Mouse (Mus musculus): Measurements from ENCODE around the gene Alpk3. TPM values are rescaled to one million over a fixed set of nuclear protein-coding genes. Genes with fewer than 3 reads are reported as not detected.

Alpk3 gene
- 0.22 TPM in 1 of 2 replicates, not detected in the other for polyA plus RNA-seq (2015; fragmentation: Nextera tagmentation; extraction: Ambion mirVana)

DNA sequence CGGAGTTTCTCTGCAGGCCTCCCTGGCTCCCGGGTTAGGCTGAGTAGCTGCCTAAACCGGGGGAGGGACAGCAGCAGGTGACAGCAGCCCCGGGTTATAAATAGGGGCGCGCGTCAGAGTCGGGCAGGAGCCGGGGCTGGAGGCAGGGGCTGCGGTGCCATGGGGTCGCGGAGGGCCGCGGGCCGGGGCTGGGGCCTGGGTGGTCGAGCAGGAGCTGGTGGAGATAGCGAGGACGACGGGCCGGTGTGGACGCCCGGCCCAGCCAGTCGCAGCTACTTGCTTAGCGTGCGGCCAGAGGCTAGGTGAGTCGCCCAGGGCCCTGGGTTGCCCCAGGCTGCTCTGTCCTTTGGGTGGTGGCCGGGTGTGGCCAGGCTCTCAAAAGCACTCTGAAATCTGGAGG, at the start of gene Alpk3:
TSS of gene Alpk3 (plus strand) at position 130 of the 400 bp plus-strand sequence.

DNA sequence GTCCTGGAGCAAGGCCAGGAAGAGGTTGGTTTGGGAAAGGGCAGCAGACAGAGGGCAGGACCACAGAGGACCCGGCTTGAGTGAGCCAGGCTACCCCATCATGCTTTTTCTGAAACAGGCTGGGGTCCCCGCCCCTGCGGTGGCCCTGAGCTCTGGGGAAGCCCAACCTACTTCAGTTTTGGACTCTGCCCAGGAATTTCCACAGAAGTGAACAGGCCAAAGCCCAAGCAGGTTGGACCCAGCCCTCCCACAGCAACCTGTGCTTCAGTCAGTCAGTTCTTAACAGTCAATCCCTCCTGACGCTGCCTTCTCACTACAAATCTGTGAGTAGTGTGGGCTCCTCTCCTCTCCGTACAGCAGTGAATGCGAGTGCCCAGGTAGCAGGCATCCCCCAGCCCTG, 57.2 kb downstream of the Alpk3 start, which contains the start of gene Slc28a1:
TSS of gene Slc28a1 (plus strand) at position 245 of the 400 bp plus-strand sequence.

Other genes with a start within 250 kb of the Alpk3 start
- gene Iqgap1, start 231.6 kb upstream of the Alpk3 start, polyA plus RNA-seq (2015; fragmentation: Nextera tagmentation; extraction: Ambion mirVana), result 30.3 and 38.1 TPM in 2 replicates
- gene Zscan2, start 196.7 kb upstream of the Alpk3 start, polyA plus RNA-seq (2015; fragmentation: Nextera tagmentation; extraction: Ambion mirVana), result 1.4 and 1.9 TPM in 2 replicates
- gene Wdr73, start 156.3 kb upstream of the Alpk3 start, polyA plus RNA-seq (2015; fragmentation: Nextera tagmentation; extraction: Ambion mirVana), result 26.1 and 29.0 TPM in 2 replicates
- gene Nmb, start 152.5 kb upstream of the Alpk3 start, polyA plus RNA-seq (2015; fragmentation: Nextera tagmentation; extraction: Ambion mirVana), result 5.8 and 9.8 TPM in 2 replicates
- 222 and 224 TPM in 2 replicates for gene Sec11a, start 109.8 kb upstream of the Alpk3 start, polyA plus RNA-seq (2015; fragmentation: Nextera tagmentation; extraction: Ambion mirVana)
- gene Zfp592, start 63.9 kb upstream of the Alpk3 start, polyA plus RNA-seq (2015; fragmentation: Nextera tagmentation; extraction: Ambion mirVana), result 7.1 and 9.6 TPM in 2 replicates
- not detected in 2 replicates for gene Slc28a1, start 57.2 kb downstream of the Alpk3 start, polyA plus RNA-seq (2015; fragmentation: Nextera tagmentation; extraction: Ambion mirVana)
- gene Pde8a, start 156.0 kb downstream of the Alpk3 start, polyA plus RNA-seq (2015; fragmentation: Nextera tagmentation; extraction: Ambion mirVana), result 5.5 and 10.2 TPM in 2 replicates

All from adrenal gland, postnatal 0 days (tissue).